Mouse (Mus musculus) cerebellum, adult 2 months (tissue): ENCODE measurements around the gene Ovca2.

Source experiments
- CTCF ChIP-seq: fragments of 200-500 bp; IDR thresholded peaks from 2 replicates; pipeline ENCODE4 v1.5.1; 2011; ENCODE audit warnings: low read depth, mild to moderate bottlenecking, control low read depth, low read length, moderate library complexity, borderline replicate concordance; ENCODE audit not compliant: insufficient read depth
- POLR2A ChIP-seq: fragments of 200-500 bp; IDR thresholded peaks from 2 replicates; pipeline ENCODE4 v1.6.1; 2011; ENCODE audit warnings: low read length, control low read depth, borderline replicate concordance; ENCODE audit not compliant: insufficient read depth

- TF ChIP-seq CTCF, result no peak
- no peak for TF ChIP-seq POLR2A
Measured at GRCm38 (mm10) chr11:75133391-75133790, 45.2 kb downstream of the Ovca2 start.
